Mouse (Mus musculus) megakaryocyte progenitor cell, adult 5-6 weeks (primary cell): ENCODE results near the gene Capn7. TPM values are rescaled to one million over a fixed set of nuclear protein-coding genes. Genes with fewer than 3 reads are reported as not detected.

Source experiments
- ATAC-seq: replicated peaks from 2 replicates; pipeline ENCODE4 v1.8.0; 2016; ENCODE audit warnings: mild to moderate bottlenecking, moderate TSS enrichment, inconsistent platforms; ENCODE audit not compliant: poor library complexity
- total RNA-seq, 2 experiments: library from RNA; stranded (forward) in 1 of 2; stranded (reverse) in 1 of 2; fragments of 157-497, 149-512 nt in 1 of 2; fragments of 200-1000 nt in 1 of 2; gene quantifications; 2 replicates each; pipeline versions ENCODE4 v1.2.3 to v1.2.4; 2015 to 2017

The Capn7 gene
- total RNA-seq, 2 experiments from 2014 or later, result 52.7 to 56.8 TPM

- no peak for ATAC-seq
These were observed 25.8 kb downstream of the Capn7 start for GRCm38 (mm10) chr14:31362236-31362635.

GRCm38 (mm10) chr14:31364589-31364988, 28.2 kb downstream of the Capn7 start:
- ATAC-seq, result peak; percentile 97

GRCm38 (mm10) chr14:31365350-31365749, 28.9 kb downstream of the Capn7 start:
- ATAC-seq, result peak; percentile 85

- no peak for ATAC-seq
These were observed 31.5 kb downstream of the Capn7 start for GRCm38 (mm10) chr14:31367951-31368350.

GRCm38 (mm10) chr14:31369377-31369776, 32.9 kb downstream of the Capn7 start:
- no peak for ATAC-seq

- ATAC-seq, result peak; percentile 29; the same call in 1 of the 2 replicates
These were observed 38.0 kb downstream of the Capn7 start for GRCm38 (mm10) chr14:31374390-31374789.

- no peak for ATAC-seq
These were observed 39.9 kb downstream of the Capn7 start for GRCm38 (mm10) chr14:31376331-31376730.

- ATAC-seq, result no peak
These were observed 45.8 kb downstream of the Capn7 start for GRCm38 (mm10) chr14:31382276-31382675.

GRCm38 (mm10) chr14:31383470-31384050, 47.1 kb downstream of the Capn7 start:
- ATAC-seq, result no peak

- ATAC-seq, result no peak
These were observed 48.2 kb downstream of the Capn7 start for GRCm38 (mm10) chr14:31384366-31385323.

GRCm38 (mm10) chr14:31385406-31385805, 49.0 kb downstream of the Capn7 start:
- no peak for ATAC-seq

GRCm38 (mm10) chr14:31385977-31386697, 49.7 kb downstream of the Capn7 start:
- peak; percentile 84 for ATAC-seq

- no peak for ATAC-seq
These were observed 51.0 kb downstream of the Capn7 start for GRCm38 (mm10) chr14:31387301-31387981.

GRCm38 (mm10) chr14:31388086-31388872, 51.8 kb downstream of the Capn7 start:
- ATAC-seq, result no peak

- peak; percentile 35 for ATAC-seq
These were observed 53.1 kb downstream of the Capn7 start for GRCm38 (mm10) chr14:31389421-31390147.

- ATAC-seq, result no peak; the same call in 1 of the 2 replicates
These were observed 55.9 kb downstream of the Capn7 start for GRCm38 (mm10) chr14:31392300-31392699.

- ATAC-seq, result peak; percentile 69
These were observed 56.6 kb downstream of the Capn7 start for GRCm38 (mm10) chr14:31392873-31393545.

GRCm38 (mm10) chr14:31393546-31393890, 57.1 kb downstream of the Capn7 start:
- no peak for ATAC-seq
